Mouse (Mus musculus): Measurements from ENCODE around the gene Ppp1r13b.

GRCm38 (mm10) chr12:111912802-111913201 is 4.9 kb upstream of the Ppp1r13b start:
- TF ChIP-seq CTCF (IDR thresholded peaks at IDR 0.05; ENCODE audit: low read depth, low read length) (no peak), GATA1 (IDR thresholded peaks at IDR 0.05; ENCODE audit: borderline replicate concordance, low read length) (no peak)
